Mouse (Mus musculus) lung, embryonic 14.5 days (tissue): ENCODE measurements around the gene Slc8a2. TPM values are rescaled to one million over a fixed set of nuclear protein-coding genes. Genes with fewer than 3 reads are reported as not detected.

Experiments used
- ATAC-seq: fragments of 200-750 bp; cut with Nextera tagmentation; 2 replicates; pipeline ENCODE4 v1.8.0; 2017; ENCODE audit warnings: mild to moderate bottlenecking, moderate TSS enrichment, moderate library complexity; ENCODE audit not compliant: insufficient read depth
- DNase-seq: peaks from one replicate; pipeline ENCODE4 v3.0.0-alpha.2; 2015
- H3K27ac ChIP-seq: fragments of 300-500 bp; sonication (generic); 2 replicates; pipeline ENCODE4 v1.5.1; 2014; ENCODE audit warnings: low read depth, mild to moderate bottlenecking, moderate library complexity
- H3K27me3 ChIP-seq: fragments of 300-500 bp; sonication (generic); 2 replicates; pipeline ENCODE4 v1.6.1; 2014; ENCODE audit warnings: low read length, control low read depth; ENCODE audit not compliant: insufficient read depth
- H3K36me3 ChIP-seq: fragments of 300-500 bp; sonication (generic); 2 replicates; pipeline ENCODE4 v1.6.1; 2014; ENCODE audit warnings: control low read depth; ENCODE audit not compliant: insufficient read depth
- H3K4me1 ChIP-seq: fragments of 300-500 bp; sonication (generic); 2 replicates; pipeline ENCODE4 v1.6.1; 2014; ENCODE audit warnings: antibody characterized with exemption, control low read depth; ENCODE audit not compliant: insufficient read depth
- H3K4me2 ChIP-seq: fragments of 300-500 bp; sonication (generic); 2 replicates; pipeline ENCODE4 v1.6.1; 2014; ENCODE audit warnings: mild to moderate bottlenecking
- H3K4me3 ChIP-seq: fragments of 300-500 bp; sonication (generic); 2 replicates; pipeline ENCODE4 v1.5.1; 2014; ENCODE audit warnings: low read depth, low read length
- H3K9ac ChIP-seq: fragments of 300-500 bp; sonication (generic); 2 replicates; pipeline ENCODE4 v1.6.1; 2014
- H3K9me3 ChIP-seq: fragments of 300-500 bp; sonication (generic); 2 replicates; pipeline ENCODE4 v1.6.1; 2016; ENCODE audit warnings: low read depth, low read length, control low read depth
- CTCF ChIP-seq: IDR thresholded peaks from 2 replicates; pipeline ENCODE4 v1.5.1; 2016; ENCODE audit warnings: antibody characterized with exemption, low read depth
- WGBS: fragments of 180-500 bp; shearing (Covaris S2); extraction: QIAGEN DNeasy Blood & Tissue Kit; methylation state at CpG from one replicate; pipeline ENCODE4 v1.1.7; 2014; 5-methylcytosine and 5-hydroxymethylcytosine counted together
- polyA plus RNA-seq: library from polyadenylated mRNA; unstranded; fragments of >200 nt; fragmentation: Nextera tagmentation; extraction: Ambion mirVana; gene quantifications from 2 replicates; pipeline ENCODE4 v1.2.1, GENCODE M21; 2014

Gene Slc8a2
- polyA plus RNA-seq = 0.12 and 0.17 TPM in 2 replicates

GRCm38 (mm10) chr7:16129421-16129845 is at the start of gene Slc8a2:
Slc8a2 (plus strand) TSS chr7:16129826.
- Histone ChIP-seq H3K27me3 (no peaks in the 10 kb centered on the region), H3K9me3 (no peaks in the 10 kb centered on the region), H3K27ac (peak within 1 kb of the TSS; percentile 52; the same call in 1 of the 2 replicates), H3K9ac (peak within 1 kb of the TSS; percentile 53), H3K4me3 (peak within 1 kb of the TSS; percentile 50), H3K4me1 (peaks cover 14% of the 10 kb centered on the region; the same call in 1 of the 2 replicates), H3K4me2 (peak within 1 kb of the TSS; percentile 79), H3K36me3 (0 out of 2 replicates have a peak, but pooled peaks cover 2% of the 10 kb centered on the region)
- WGBS = under 1% methylated on average over 12 of the region's 12 CpGs
- TF ChIP-seq CTCF = no peak
- DNase-seq (peak; percentile 90), ATAC-seq (peak; percentile 83)

- Histone ChIP-seq H3K4me3 (no peak overlapping the region), H3K27me3 (no peaks in the 10 kb centered on the region), H3K36me3 (no peaks in the 10 kb centered on the region), H3K9ac (no peak overlapping the region), H3K4me2 (no peak overlapping the region), H3K27ac (no peak overlapping the region), H3K9me3 (no peaks in the 10 kb centered on the region), H3K4me1 (no peaks in the 10 kb centered on the region)
- no peak for TF ChIP-seq CTCF
- ATAC-seq = no peak
- DNase-seq = peak; percentile 11
- WGBS = 56% methylated on average over 1 of the region's 1 CpGs
Observed at GRCm38 (mm10) chr7:16079947-16080346, 49.7 kb upstream of the Slc8a2 start.

- DNase-seq = no peak
- Histone ChIP-seq H3K4me3 (no peak overlapping the region), H3K9me3 (no peaks in the 10 kb centered on the region), H3K9ac (no peak overlapping the region), H3K27ac (no peak overlapping the region), H3K27me3 (no peaks in the 10 kb centered on the region), H3K36me3 (no peaks in the 10 kb centered on the region), H3K4me1 (no peaks in the 10 kb centered on the region), H3K4me2 (no peak overlapping the region)
- no peak for TF ChIP-seq CTCF
- 64% methylated on average over 4 of the region's 4 CpGs for WGBS
- ATAC-seq = no peak
Observed at GRCm38 (mm10) chr7:16080581-16080980, 49.0 kb upstream of the Slc8a2 start.

DNA sequence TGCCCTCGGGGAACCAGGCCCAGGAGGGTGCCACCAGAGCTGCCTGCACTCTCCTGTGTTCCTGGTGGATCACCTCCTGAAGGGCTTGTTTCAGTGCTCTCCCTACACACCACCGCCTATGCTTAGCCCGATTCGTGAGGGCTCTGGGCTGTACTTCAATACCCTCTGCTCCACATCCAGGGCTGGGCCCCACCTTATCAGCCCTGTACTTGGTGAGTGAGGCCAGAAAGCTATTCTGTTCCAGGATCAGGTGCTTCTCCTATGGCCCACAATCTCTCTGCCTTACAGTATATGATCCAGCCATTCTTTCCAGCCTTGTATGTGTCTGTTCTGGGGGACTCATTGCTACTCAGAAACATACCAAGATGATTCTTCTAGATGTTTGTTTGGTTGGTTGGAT is 46.3 kb upstream of the Slc8a2 start:
- TF ChIP-seq CTCF = no peak
- DNase-seq (no peak), ATAC-seq (no peak)
- Histone ChIP-seq H3K4me3 (no peak overlapping the region), H3K4me2 (no peak overlapping the region), H3K9me3 (no peaks in the 10 kb centered on the region), H3K4me1 (no peaks in the 10 kb centered on the region), H3K27ac (no peak overlapping the region), H3K9ac (no peak overlapping the region), H3K36me3 (no peaks in the 10 kb centered on the region), H3K27me3 (no peaks in the 10 kb centered on the region)
- WGBS = 63% methylated on average over 4 of the region's 4 CpGs

DNA sequence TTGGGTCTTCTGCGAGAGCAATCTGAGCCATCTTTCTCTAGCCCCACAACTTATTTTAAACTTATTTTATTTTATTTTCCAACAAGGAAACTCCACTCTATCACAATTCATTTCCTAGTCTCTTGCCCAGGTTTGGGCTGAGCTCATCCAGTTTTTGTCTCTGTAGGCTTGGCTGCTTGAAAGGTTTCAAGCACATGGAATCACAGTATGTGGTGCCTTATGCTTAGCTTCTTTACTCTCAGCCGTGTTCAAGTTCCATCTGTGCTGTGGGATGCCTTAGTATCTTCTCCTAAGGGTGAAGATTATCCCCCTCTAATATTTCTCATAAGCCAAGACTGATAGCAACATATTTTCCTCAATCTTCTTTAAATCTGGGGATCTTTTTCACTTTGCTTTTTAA is 42.0 kb upstream of the Slc8a2 start:
- no peak overlapping the region for H3K9ac ChIP-seq
- H3K27ac ChIP-seq = no peak overlapping the region
- H3K27me3 ChIP-seq = no peaks in the 10 kb centered on the region
- WGBS = 61% methylated on average over 2 of the region's 2 CpGs
- H3K4me3 ChIP-seq = no peak overlapping the region
- no peaks in the 10 kb centered on the region for H3K36me3 ChIP-seq
- no peaks in the 10 kb centered on the region for H3K4me1 ChIP-seq
- DNase-seq (no peak), ATAC-seq (no peak)
- no peak for TF ChIP-seq CTCF
- H3K9me3 ChIP-seq = no peaks in the 10 kb centered on the region
- H3K4me2 ChIP-seq = no peak overlapping the region

- H3K4me1 ChIP-seq = 0 out of 2 replicates have a peak, but pooled peaks cover 5% of the 10 kb centered on the region
- no peak for TF ChIP-seq CTCF
- H3K36me3 ChIP-seq = no peaks in the 10 kb centered on the region
- H3K27ac ChIP-seq = no peak overlapping the region
- H3K27me3 ChIP-seq = no peaks in the 10 kb centered on the region
- no peaks in the 10 kb centered on the region for H3K9me3 ChIP-seq
- ATAC-seq (no peak), DNase-seq (no peak)
- H3K4me2 ChIP-seq = no peak overlapping the region
- H3K4me3 ChIP-seq = no peak overlapping the region
- 58% methylated on average over 3 of the region's 3 CpGs for whole genome bisulfite sequencing
- no peak overlapping the region for H3K9ac ChIP-seq
Observed at GRCm38 (mm10) chr7:16094592-16094991, 35.0 kb upstream of the Slc8a2 start.

DNA sequence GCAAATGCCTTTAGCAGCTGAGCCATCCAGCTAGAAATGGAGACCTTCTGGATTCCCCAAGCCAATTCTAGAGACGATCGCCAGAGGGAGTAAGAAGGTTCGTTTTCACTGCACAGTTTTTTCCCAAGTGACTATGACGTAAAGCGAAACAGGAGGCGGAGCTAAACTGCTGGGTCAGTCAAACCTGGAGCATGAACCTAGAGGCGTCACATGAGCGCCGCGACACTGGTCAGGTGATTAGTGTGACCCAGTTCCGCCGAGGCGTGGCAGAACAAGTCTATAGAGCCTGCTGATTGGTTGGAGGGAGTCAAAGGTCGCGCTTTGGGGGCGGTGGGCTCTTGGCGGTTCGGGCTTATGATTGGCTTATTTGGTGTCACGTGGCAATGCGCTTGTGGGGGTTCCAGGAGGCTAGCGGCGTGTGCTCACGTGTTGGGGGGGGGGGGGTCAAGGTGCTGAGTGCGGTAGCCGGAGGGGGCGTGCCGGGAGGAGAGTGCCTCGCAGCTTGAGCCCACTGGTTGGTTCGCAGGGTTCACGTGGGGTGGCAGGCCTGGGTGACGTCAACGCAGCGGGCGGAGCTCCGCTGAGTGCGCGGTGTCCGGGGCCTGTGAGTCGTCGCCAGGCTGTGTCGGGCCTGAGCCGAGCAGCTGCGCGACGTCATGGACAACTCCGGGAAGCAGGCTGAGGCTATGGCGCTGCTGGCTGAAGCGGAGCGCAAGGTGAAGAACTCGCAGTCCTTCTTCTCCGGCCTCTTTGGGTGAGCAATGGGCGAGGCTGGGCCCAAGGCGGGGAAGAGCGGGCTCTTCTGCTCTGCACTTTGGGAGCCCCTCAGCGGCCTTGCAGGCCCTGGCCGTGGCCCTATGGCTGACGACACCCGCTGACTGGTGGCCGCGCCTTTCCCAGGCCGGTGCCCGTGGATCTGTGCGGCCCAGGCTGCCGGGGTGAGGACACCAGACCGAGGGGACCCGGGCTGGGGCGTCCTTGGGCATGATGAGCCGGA is 31.3 kb upstream of the Slc8a2 start, which contains the start of gene Napa:
Gene Napa (plus strand): TSS at position 438 of the 997 bp plus-strand sequence.
- Histone ChIP-seq H3K9ac (peak within 1 kb of the TSS; percentile 98), H3K27me3 (no peaks in the 10 kb centered on the region), H3K4me1 (0 out of 2 replicates have a peak, but pooled peaks cover 5% of the 10 kb centered on the region), H3K9me3 (no peaks in the 10 kb centered on the region), H3K27ac (peak within 1 kb of the TSS; percentile 92), H3K4me2 (peak within 1 kb of the TSS; percentile 93), H3K36me3 (peaks cover 22% of the 10 kb centered on the region), H3K4me3 (peak within 1 kb of the TSS; percentile 97)
- under 1% methylated on average over 66 of the region's 68 CpGs for whole genome bisulfite sequencing
- DNase-seq (peak; percentile 100), ATAC-seq (peak; percentile 99)
- peak; percentile 76 for TF ChIP-seq CTCF
